ENCODE assay signal across 8 mouse cellular contexts in genomic region chr13:53779150-53779549, GRCm38 (mm10).
A peak's percentile ranks its signal among the peaks of the same experiment; 100 is the strongest.
DNase-seq lines count a peak whose midpoint lies in the region; ATAC-seq lines count a peak whose summit lies in the region.

No protein-coding gene starts in this region.

- no peaks in the 10 kb centered on the region for H3K36me3 ChIP-seq in hindbrain, embryonic 10.5 days
- no peaks in the 10 kb centered on the region for H3K36me3 ChIP-seq in hindbrain, embryonic 13.5 days
- no peaks in the 10 kb centered on the region for H3K36me3 ChIP-seq in hindbrain, embryonic 16.5 days (ENCODE audit: control insufficient read depth, insufficient read depth, low read length)
- no peaks in the 10 kb centered on the region for H3K36me3 ChIP-seq in midbrain, embryonic 13.5 days

- H3K27me3 ChIP-seq in hindbrain, embryonic 10.5 days (ENCODE audit: insufficient read depth, poor library complexity, severe bottlenecking) = no peaks in the 10 kb centered on the region
- peaks cover 6% of the 10 kb centered on the region; the same call in 1 of the 2 replicates for H3K27me3 ChIP-seq in hindbrain, embryonic 13.5 days
- H3K27me3 ChIP-seq in hindbrain, embryonic 16.5 days (replicated peaks; ENCODE audit: control insufficient read depth, insufficient read depth, low read length) = no peaks in the 10 kb centered on the region
- 0 out of 2 replicates have a peak, but pooled peaks cover 2% of the 10 kb centered on the region for H3K27me3 ChIP-seq in midbrain, embryonic 13.5 days

- peak; percentile 29 for DNase-seq in hindbrain, embryonic 10.5 days (ENCODE audit: low spot score)
- DNase-seq in A20 (ENCODE audit: low read depth, low spot score) (peak; percentile 29), R1 (ENCODE audit: low read depth, low spot score) (peak; percentile 47)
- DNase-seq in adrenal gland, postnatal 4 days (ENCODE audit: low spot score in 2 of 2) = no peak

- no peak overlapping the region for H3K4me3 ChIP-seq in hindbrain, embryonic 10.5 days
- no peak overlapping the region for H3K4me3 ChIP-seq in hindbrain, embryonic 13.5 days
- H3K4me3 ChIP-seq in hindbrain, embryonic 16.5 days (ENCODE audit: low read length) = no peak overlapping the region
- H3K4me3 ChIP-seq in midbrain, embryonic 13.5 days (replicated peaks) = no peak overlapping the region

- no peak for ATAC-seq in hindbrain, embryonic 13.5 days (ENCODE audit: low FRiP score)
- peak; percentile 27; the same call in 1 of the 2 replicates for ATAC-seq in hindbrain, embryonic 16.5 days
- peak; percentile 17; the same call in 1 of the 2 replicates for ATAC-seq in midbrain, embryonic 13.5 days
- ATAC-seq in erythroid progenitor cell, adult 5-6 weeks (replicated peaks; ENCODE audit: low FRiP score, poor library complexity, severe bottlenecking) = no peak

- no peaks in the 10 kb centered on the region for H3K4me1 ChIP-seq in hindbrain, embryonic 10.5 days (replicated peaks)
- no peaks in the 10 kb centered on the region for H3K4me1 ChIP-seq in hindbrain, embryonic 13.5 days (replicated peaks)
- H3K4me1 ChIP-seq in hindbrain, embryonic 16.5 days (ENCODE audit: control insufficient read depth, insufficient read depth, low read depth, low read length) = peaks cover 2% of the 10 kb centered on the region; the same call in 1 of the 2 replicates
- H3K4me1 ChIP-seq in midbrain, embryonic 13.5 days (replicated peaks) = no peaks in the 10 kb centered on the region

- no peak overlapping the region for H3K4me2 ChIP-seq in hindbrain, embryonic 13.5 days
- no peak overlapping the region for H3K4me2 ChIP-seq in hindbrain, embryonic 16.5 days (ENCODE audit: low read length)
- no peak overlapping the region for H3K4me2 ChIP-seq in midbrain, embryonic 13.5 days (replicated peaks)

- WGBS in hindbrain, embryonic 10.5 days = 49% methylated on average over 4 of the region's 4 CpGs
- WGBS in hindbrain, embryonic 13.5 days = 52% methylated on average over 4 of the region's 4 CpGs
- WGBS in hindbrain, embryonic 16.5 days = 47% methylated on average over 4 of the region's 4 CpGs
- WGBS in midbrain, embryonic 13.5 days = 57% methylated on average over 4 of the region's 4 CpGs

- H3K9me3 ChIP-seq in hindbrain, embryonic 10.5 days = no peaks in the 10 kb centered on the region
- H3K9me3 ChIP-seq in hindbrain, embryonic 13.5 days = no peaks in the 10 kb centered on the region
- H3K9me3 ChIP-seq in hindbrain, embryonic 16.5 days (ENCODE audit: control insufficient read depth, low read length) = no peaks in the 10 kb centered on the region
- no peaks in the 10 kb centered on the region for H3K9me3 ChIP-seq in midbrain, embryonic 13.5 days

- H3K9ac ChIP-seq in hindbrain, embryonic 13.5 days = no peak overlapping the region
- H3K9ac ChIP-seq in hindbrain, embryonic 16.5 days (ENCODE audit: low read depth, low read length) = no peak overlapping the region
- H3K9ac ChIP-seq in midbrain, embryonic 13.5 days (replicated peaks) = no peak overlapping the region

- no peak overlapping the region for H3K27ac ChIP-seq in hindbrain, embryonic 10.5 days
- no peak overlapping the region for H3K27ac ChIP-seq in hindbrain, embryonic 13.5 days
- no peak overlapping the region for H3K27ac ChIP-seq in hindbrain, embryonic 16.5 days (ENCODE audit: low read depth, low read length)
- no peak overlapping the region for H3K27ac ChIP-seq in midbrain, embryonic 13.5 days

Comparison
In these comparisons a context has a peak if more than half of its experiments do, and no peak if none do; other contexts are left out.
1. ATAC-seq: peak in hindbrain, embryonic 16.5 days (single experiment) and midbrain, embryonic 13.5 days (single experiment); none in hindbrain, embryonic 13.5 days (single experiment) and erythroid progenitor cell, adult 5-6 weeks (single experiment).
2. DNase-seq: peak in hindbrain, embryonic 10.5 days (single experiment), A20 (single experiment) and R1 (single experiment); none in adrenal gland, postnatal 4 days (0 of 2).